Mouse (Mus musculus): ENCODE results near the gene Gca.
"Not testable (repeated sequence)": the region's sequence is repeated elsewhere in the genome, so short reads cannot be mapped to it uniquely, and the experiment has no call there.

The Gca gene

GRCm38 (mm10) chr2:62670301-62670700 is 6.2 kb downstream of the Gca start:
- DNase-seq: no peak

- DNase-seq: no peak
Measured at GRCm38 (mm10) chr2:62670767-62671166, 6.7 kb downstream of the Gca start.

- DNase-seq: no peak
Measured at GRCm38 (mm10) chr2:62672788-62673187, 8.7 kb downstream of the Gca start.

GRCm38 (mm10) chr2:62681667-62682066 is 17.6 kb downstream of the Gca start:
- DNase-seq: no peak

GRCm38 (mm10) chr2:62684989-62685595 is 21.0 kb downstream of the Gca start:
- DNase-seq: no peak

GRCm38 (mm10) chr2:62685934-62686333 is 21.8 kb downstream of the Gca start:
- no peak for DNase-seq

GRCm38 (mm10) chr2:62706313-62706712 is 42.2 kb downstream of the Gca start:
- DNase-seq: no peak

- no peak for DNase-seq
Measured at GRCm38 (mm10) chr2:62709633-62710032, 45.5 kb downstream of the Gca start.

GRCm38 (mm10) chr2:62714362-62714761 is 50.3 kb downstream of the Gca start:
- not testable (repeated sequence) for DNase-seq

- DNase-seq: no peak
Measured at GRCm38 (mm10) chr2:62715260-62715659, 51.2 kb downstream of the Gca start.

GRCm38 (mm10) chr2:62717270-62717669 is 53.2 kb downstream of the Gca start:
- no peak for DNase-seq

GRCm38 (mm10) chr2:62718411-62718810 is 54.3 kb downstream of the Gca start:
- DNase-seq: no peak

GRCm38 (mm10) chr2:62725946-62726345 is 61.9 kb downstream of the Gca start:
- DNase-seq: no peak

- no peak for DNase-seq
Measured at GRCm38 (mm10) chr2:62727732-62728131, 63.6 kb downstream of the Gca start.

- no peak for DNase-seq
Measured at GRCm38 (mm10) chr2:62730671-62731070, 66.6 kb downstream of the Gca start.

GRCm38 (mm10) chr2:62743098-62743497 is 79.0 kb downstream of the Gca start:
- DNase-seq: no peak
